Mouse (Mus musculus): Measurements from ENCODE around the gene Ptx4.

Gene Ptx4

GRCm38 (mm10) chr17:25120406-25120805, at the start of gene Ptx4:
Ptx4 (plus strand) TSS chr17:25120760.
- DNase-seq (ENCODE audit: low spot score in 2 of 2) = no peak

GRCm38 (mm10) chr17:25076906-25077305, 43.7 kb upstream of the Ptx4 start:
- DNase-seq (ENCODE audit: low spot score in 2 of 2) = no peak

GRCm38 (mm10) chr17:25077771-25078372, 42.7 kb upstream of the Ptx4 start:
- no peak for DNase-seq (ENCODE audit: low spot score in 2 of 2)

GRCm38 (mm10) chr17:25080210-25080609, 40.4 kb upstream of the Ptx4 start:
- no peak for DNase-seq (ENCODE audit: low spot score in 2 of 2)

- no peak for DNase-seq (ENCODE audit: low spot score in 2 of 2)
These were observed 39.6 kb upstream of the Ptx4 start for GRCm38 (mm10) chr17:25080960-25081381.

- no peak for DNase-seq (ENCODE audit: low spot score in 2 of 2)
These were observed 38.3 kb upstream of the Ptx4 start for GRCm38 (mm10) chr17:25082081-25082847.

- no peak for DNase-seq (ENCODE audit: low spot score in 2 of 2)
These were observed 37.7 kb upstream of the Ptx4 start for GRCm38 (mm10) chr17:25082887-25083286.

- no peak for DNase-seq (ENCODE audit: low spot score in 2 of 2)
These were observed 37.1 kb upstream of the Ptx4 start, which contains the start of gene Tmem204 for GRCm38 (mm10) chr17:25083444-25083931. Tmem204 (minus strand) TSS chr17:25083591.

GRCm38 (mm10) chr17:25084835-25085385, 35.6 kb upstream of the Ptx4 start:
- DNase-seq (ENCODE audit: low spot score in 2 of 2) = no peak

GRCm38 (mm10) chr17:25086724-25087123, 33.8 kb upstream of the Ptx4 start:
- DNase-seq (ENCODE audit: low spot score in 2 of 2) = no peak

- DNase-seq (ENCODE audit: low spot score in 2 of 2) = no peak
These were observed 31.4 kb upstream of the Ptx4 start for GRCm38 (mm10) chr17:25089158-25089557.

- no peak for DNase-seq (ENCODE audit: low spot score in 2 of 2)
These were observed 30.1 kb upstream of the Ptx4 start for GRCm38 (mm10) chr17:25090450-25090849.

GRCm38 (mm10) chr17:25096221-25096620, 24.3 kb upstream of the Ptx4 start:
- no peak for DNase-seq (ENCODE audit: low spot score in 2 of 2)

- DNase-seq (ENCODE audit: low spot score in 2 of 2) = no peak
These were observed 20.5 kb upstream of the Ptx4 start for GRCm38 (mm10) chr17:25100052-25100451.

- no peak for DNase-seq (ENCODE audit: low spot score in 2 of 2)
These were observed 19.2 kb upstream of the Ptx4 start for GRCm38 (mm10) chr17:25101338-25101737.

- DNase-seq (ENCODE audit: low spot score in 2 of 2) = no peak
These were observed 12.8 kb upstream of the Ptx4 start for GRCm38 (mm10) chr17:25107786-25108185.

GRCm38 (mm10) chr17:25109578-25109977, 11.0 kb upstream of the Ptx4 start:
- peak in 1 of 2 experiments; percentile 30 for DNase-seq (ENCODE audit: low spot score in 2 of 2)

- no peak for DNase-seq (ENCODE audit: low spot score in 2 of 2)
These were observed 10.0 kb upstream of the Ptx4 start for GRCm38 (mm10) chr17:25110590-25110989.

- no peak for DNase-seq (ENCODE audit: low spot score in 2 of 2)
These were observed 9.3 kb upstream of the Ptx4 start for GRCm38 (mm10) chr17:25111220-25111619.

- DNase-seq (ENCODE audit: low spot score in 2 of 2) = no peak
These were observed 8.7 kb upstream of the Ptx4 start for GRCm38 (mm10) chr17:25111739-25112422.

- DNase-seq (ENCODE audit: low spot score in 2 of 2) = no peak
These were observed 8.1 kb upstream of the Ptx4 start for GRCm38 (mm10) chr17:25112423-25112810.

All from spleen, postnatal 14 days (tissue).